Mouse (Mus musculus): Measurements from ENCODE around the gene Rfxap.

The Rfxap gene

GRCm38 (mm10) chr3:54807666-54808217 is at the start of gene Rfxap:
Gene Rfxap (minus strand): TSS chr3:54807791.
- peak; percentile 94 for DNase-seq (ENCODE audit: low read depth, low spot score)

GRCm38 (mm10) chr3:54835421-54835820 is 27.8 kb upstream of the Rfxap start:
- DNase-seq (ENCODE audit: low read depth, low spot score), result no peak

- no peak for DNase-seq (ENCODE audit: low read depth, low spot score)
Observed at GRCm38 (mm10) chr3:54832491-54832890, 24.9 kb upstream of the Rfxap start.

GRCm38 (mm10) chr3:54822526-54822925 is 14.9 kb upstream of the Rfxap start:
- DNase-seq (ENCODE audit: low read depth, low spot score), result no peak

GRCm38 (mm10) chr3:54815292-54815691 is 7.7 kb upstream of the Rfxap start:
- peak; percentile 83 for DNase-seq (ENCODE audit: low read depth, low spot score)

GRCm38 (mm10) chr3:54814622-54815021 is 7.0 kb upstream of the Rfxap start:
- no peak for DNase-seq (ENCODE audit: low read depth, low spot score)

GRCm38 (mm10) chr3:54813418-54813988 is 5.9 kb upstream of the Rfxap start:
- DNase-seq (ENCODE audit: low read depth, low spot score), result no peak

- DNase-seq (ENCODE audit: low read depth, low spot score), result no peak
Observed at GRCm38 (mm10) chr3:54811616-54812015, 4.0 kb upstream of the Rfxap start.

GRCm38 (mm10) chr3:54809111-54809510 is 1.5 kb upstream of the Rfxap start:
- DNase-seq (ENCODE audit: low read depth, low spot score), result peak; percentile 83

- DNase-seq (ENCODE audit: low read depth, low spot score), result peak; percentile 20
Observed at GRCm38 (mm10) chr3:54807061-54807661, 430 bp downstream of the Rfxap start.

GRCm38 (mm10) chr3:54803713-54804112 is 3.9 kb downstream of the Rfxap start:
- no peak for DNase-seq (ENCODE audit: low read depth, low spot score)

GRCm38 (mm10) chr3:54797211-54797610 is 10.4 kb downstream of the Rfxap start:
- peak; percentile 91 for DNase-seq (ENCODE audit: low read depth, low spot score)

- DNase-seq (ENCODE audit: low read depth, low spot score), result no peak
Observed at GRCm38 (mm10) chr3:54795806-54796205, 11.8 kb downstream of the Rfxap start.

- peak; percentile 42 for DNase-seq (ENCODE audit: low read depth, low spot score)
Observed at GRCm38 (mm10) chr3:54795379-54795778, 12.2 kb downstream of the Rfxap start.

- DNase-seq (ENCODE audit: low read depth, low spot score), result peak; percentile 51
Observed at GRCm38 (mm10) chr3:54793762-54794161, 13.8 kb downstream of the Rfxap start.

GRCm38 (mm10) chr3:54791822-54792677 is 15.5 kb downstream of the Rfxap start:
- DNase-seq (ENCODE audit: low read depth, low spot score), result no peak

GRCm38 (mm10) chr3:54790601-54791000 is 17.0 kb downstream of the Rfxap start:
- no peak for DNase-seq (ENCODE audit: low read depth, low spot score)

GRCm38 (mm10) chr3:54775989-54776631 is 31.5 kb downstream of the Rfxap start:
- no peak for DNase-seq (ENCODE audit: low read depth, low spot score)

- DNase-seq (ENCODE audit: low read depth, low spot score), result peak; percentile 69
Observed at GRCm38 (mm10) chr3:54773613-54774012, 34.0 kb downstream of the Rfxap start.

GRCm38 (mm10) chr3:54769349-54770275 is 38.0 kb downstream of the Rfxap start:
- DNase-seq (ENCODE audit: low read depth, low spot score), result no peak

GRCm38 (mm10) chr3:54768592-54768991 is 39.0 kb downstream of the Rfxap start:
- DNase-seq (ENCODE audit: low read depth, low spot score), result no peak

Data from ES-CJ7 (cell line).